Mouse (Mus musculus): Measurements from ENCODE around the gene Trabd. TPM values are rescaled to one million over a fixed set of nuclear protein-coding genes. Genes with fewer than 3 reads are reported as not detected.

Trabd gene
- polyA plus RNA-seq (2014; fragmentation: Illumina TruSeq; extraction: RNeasy Lipid Tissue Mini Kit (QIAGEN cat#74804); ENCODE audit: low read depth, low replicate concordance) = 4.7 TPM

DNA sequence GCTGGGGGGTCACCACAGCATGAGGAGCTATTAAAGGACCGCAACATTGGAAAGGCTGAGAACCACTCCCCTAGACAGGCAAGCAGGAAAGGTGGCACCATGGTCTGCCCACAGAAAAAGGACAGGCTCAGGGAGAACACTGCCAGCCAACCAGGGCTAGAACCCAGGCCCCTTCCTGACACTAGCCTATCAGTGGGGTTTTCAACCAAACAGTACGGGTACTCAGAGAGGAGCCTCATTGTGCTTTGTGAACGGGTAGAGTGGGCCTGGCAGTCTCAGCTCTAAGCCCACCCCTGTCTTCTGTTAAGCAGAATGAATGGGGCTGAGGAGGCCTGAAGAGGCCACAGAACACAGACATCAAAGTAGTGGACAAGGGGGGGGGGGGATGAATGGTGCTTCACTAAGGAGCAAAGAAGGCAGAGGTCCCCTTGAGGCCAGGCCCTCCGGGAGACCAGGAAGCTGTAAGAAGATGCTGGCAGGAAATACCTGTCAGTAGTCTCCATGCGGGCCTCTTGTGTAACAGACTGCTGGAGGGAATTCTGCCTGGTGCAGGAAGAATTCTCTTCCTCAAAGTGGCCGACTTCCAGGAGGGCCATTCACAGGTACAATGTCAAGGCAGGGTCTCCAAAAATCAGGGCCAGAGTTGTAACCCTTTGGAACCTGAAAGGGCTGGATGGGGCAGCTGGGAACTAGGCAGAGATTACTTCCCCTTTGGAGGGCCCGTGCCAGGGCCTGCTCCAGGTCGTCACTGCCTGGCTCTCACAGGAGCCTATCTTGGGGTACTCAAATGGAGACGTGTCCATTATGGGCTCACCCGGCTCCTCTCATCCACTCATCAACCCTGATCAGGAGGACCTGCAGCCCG, at the start of gene Trabd:
Gene Trabd (plus strand): TSS at position 512 of the 865 bp plus-strand sequence.

GRCm38 (mm10) chr15:89059161-89059931, 15.6 kb upstream of the Trabd start, which contains the start of gene Panx2:
Gene Panx2, plus strand, starts transcription at chr15:89059734.

DNA sequence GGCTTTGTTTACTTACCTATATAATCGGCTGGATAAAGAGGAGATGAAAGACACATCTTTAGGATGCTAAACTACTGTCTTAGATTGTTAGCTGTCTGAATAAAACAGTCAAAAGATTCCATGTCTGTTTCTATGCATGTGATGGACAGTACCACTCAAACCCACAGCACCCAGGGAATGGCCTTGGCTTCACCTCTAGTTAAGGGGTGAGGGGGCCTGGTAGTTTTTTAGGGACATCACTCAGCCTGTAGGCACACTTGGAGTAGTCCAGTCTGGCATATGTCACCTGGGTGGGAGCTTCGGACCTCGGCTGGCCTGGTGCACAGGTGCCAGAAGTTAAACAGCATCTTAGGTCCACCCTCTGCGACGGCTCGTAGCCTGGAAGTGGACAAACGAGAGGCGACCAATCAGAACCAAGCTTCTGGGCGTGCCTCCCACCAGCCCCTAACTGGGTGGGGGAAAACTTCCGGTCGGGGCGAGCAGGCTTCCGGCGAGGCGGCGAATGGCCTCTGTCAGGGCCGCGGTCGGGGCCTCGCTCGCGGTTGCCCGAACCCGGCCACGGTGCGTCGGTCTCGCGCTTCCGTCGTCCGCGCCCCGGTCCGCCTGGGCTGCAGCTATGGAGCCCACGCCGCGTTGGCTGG, 13.8 kb downstream of the Trabd start, which contains the start of gene Selenoo:
Gene Selenoo (plus strand): TSS at position 478 of the 641 bp plus-strand sequence.

GRCm38 (mm10) chr15:89122649-89123366, 47.9 kb downstream of the Trabd start, which contains the start of gene Tubgcp6:
Gene Tubgcp6, minus strand, starts transcription at chr15:89123112.

GRCm38 (mm10) chr15:89128382-89129350, 53.7 kb downstream of the Trabd start, which contains the start of gene Hdac10:
Gene Hdac10, minus strand, starts transcription at chr15:89128700.

Other genes with a start within 250 kb of the Trabd start
- gene Pim3, start 212.9 kb upstream of the Trabd start, polyA plus RNA-seq (2014; fragmentation: Illumina TruSeq; extraction: RNeasy Lipid Tissue Mini Kit (QIAGEN cat#74804); ENCODE audit: low read depth, low replicate concordance) = 2.9 TPM
- not detected for gene Ttll8, start 120.7 kb upstream of the Trabd start, polyA plus RNA-seq (2014; fragmentation: Illumina TruSeq; extraction: RNeasy Lipid Tissue Mini Kit (QIAGEN cat#74804); ENCODE audit: low read depth, low replicate concordance)
- not detected for gene Mlc1, start 96.1 kb upstream of the Trabd start, polyA plus RNA-seq (2014; fragmentation: Illumina TruSeq; extraction: RNeasy Lipid Tissue Mini Kit (QIAGEN cat#74804); ENCODE audit: low read depth, low replicate concordance)
- gene Mov10l1, start 92.2 kb upstream of the Trabd start, polyA plus RNA-seq (2014; fragmentation: Illumina TruSeq; extraction: RNeasy Lipid Tissue Mini Kit (QIAGEN cat#74804); ENCODE audit: low read depth, low replicate concordance) = not detected
- gene Panx2, start 15.4 kb upstream of the Trabd start, polyA plus RNA-seq (2014; fragmentation: Illumina TruSeq; extraction: RNeasy Lipid Tissue Mini Kit (QIAGEN cat#74804); ENCODE audit: low read depth, low replicate concordance) = not detected
- gene Selenoo, start 14.0 kb downstream of the Trabd start, polyA plus RNA-seq (2014; fragmentation: Illumina TruSeq; extraction: RNeasy Lipid Tissue Mini Kit (QIAGEN cat#74804); ENCODE audit: low read depth, low replicate concordance) = 6.4 TPM
- 1.4 TPM for gene Tubgcp6, start 48.0 kb downstream of the Trabd start, polyA plus RNA-seq (2014; fragmentation: Illumina TruSeq; extraction: RNeasy Lipid Tissue Mini Kit (QIAGEN cat#74804); ENCODE audit: low read depth, low replicate concordance)
- 0.63 TPM for gene Hdac10, start 53.6 kb downstream of the Trabd start, polyA plus RNA-seq (2014; fragmentation: Illumina TruSeq; extraction: RNeasy Lipid Tissue Mini Kit (QIAGEN cat#74804); ENCODE audit: low read depth, low replicate concordance)
- gene Mapk12, start 65.6 kb downstream of the Trabd start, polyA plus RNA-seq (2014; fragmentation: Illumina TruSeq; extraction: RNeasy Lipid Tissue Mini Kit (QIAGEN cat#74804); ENCODE audit: low read depth, low replicate concordance) = 1.2 TPM
- 0.41 TPM for gene Mapk11, start 74.5 kb downstream of the Trabd start, polyA plus RNA-seq (2014; fragmentation: Illumina TruSeq; extraction: RNeasy Lipid Tissue Mini Kit (QIAGEN cat#74804); ENCODE audit: low read depth, low replicate concordance)
- gene Plxnb2, start 105.7 kb downstream of the Trabd start, polyA plus RNA-seq (2014; fragmentation: Illumina TruSeq; extraction: RNeasy Lipid Tissue Mini Kit (QIAGEN cat#74804); ENCODE audit: low read depth, low replicate concordance) = 8.3 TPM
- 0.66 TPM for gene Dennd6b, start 121.4 kb downstream of the Trabd start, polyA plus RNA-seq (2014; fragmentation: Illumina TruSeq; extraction: RNeasy Lipid Tissue Mini Kit (QIAGEN cat#74804); ENCODE audit: low read depth, low replicate concordance)
- 12.7 TPM for gene Ppp6r2, start 136.4 kb downstream of the Trabd start, polyA plus RNA-seq (2014; fragmentation: Illumina TruSeq; extraction: RNeasy Lipid Tissue Mini Kit (QIAGEN cat#74804); ENCODE audit: low read depth, low replicate concordance)
- 4.3 TPM for gene Sbf1, start 240.2 kb downstream of the Trabd start, polyA plus RNA-seq (2014; fragmentation: Illumina TruSeq; extraction: RNeasy Lipid Tissue Mini Kit (QIAGEN cat#74804); ENCODE audit: low read depth, low replicate concordance)
- gene Adm2, start 247.6 kb downstream of the Trabd start, polyA plus RNA-seq (2014; fragmentation: Illumina TruSeq; extraction: RNeasy Lipid Tissue Mini Kit (QIAGEN cat#74804); ENCODE audit: low read depth, low replicate concordance) = not detected